Mouse (Mus musculus) CH12F3 (cell line): Measurements from ENCODE around the gene Gm5728.
"Not testable (repeated sequence)": the region's sequence is repeated elsewhere in the genome, so short reads cannot be mapped to it uniquely, and the experiment has no call there.

Experiments used
- in situ Hi-C: fragments of 300-500 bp; cut with MboI; formaldehyde crosslinking; loops from 2 replicates; pipeline ENCODE4 v1.14.3; 2020; ENCODE audit warnings: low sequenced_read_pairs

Gene Gm5728

GRCm38 (mm10) chr7:20375310-20375709 is at the start of gene Gm5728:
Gene Gm5728 (minus strand): TSS chr7:20375410.
- in situ Hi-C loops = not testable (repeated sequence)

- in situ Hi-C loops = not testable (repeated sequence)
These were observed 42.4 kb upstream of the Gm5728 start, which contains the start of gene Vmn1r100 for GRCm38 (mm10) chr7:20417642-20418041. Gene Vmn1r100 (plus strand): TSS chr7:20417942.

- in situ Hi-C loops = not testable (repeated sequence)
These were observed 41.2 kb downstream of the Gm5728 start, which contains the start of gene Gm4133 for GRCm38 (mm10) chr7:20333965-20334364. Gene Gm4133 (minus strand): TSS chr7:20334065.
